Mouse (Mus musculus): ENCODE data around the gene 2510002D24Rik. TPM values are rescaled to one million over a fixed set of nuclear protein-coding genes. Genes with fewer than 3 reads are reported as not detected.

The 2510002D24Rik gene
- polyA plus RNA-seq (2017; shearing (Covaris generic)): 67.3 TPM

GRCm38 (mm10) chr16:18836468-18837208, at the start of gene 2510002D24Rik, which contains the start of gene Gm28539:
2510002D24Rik (plus strand) TSS chr16:18836578.
Gm28539 (plus strand) TSS chr16:18836584.

GRCm38 (mm10) chr16:18811468-18812384, 24.7 kb upstream of the 2510002D24Rik start, which contains the start of the genes Ufd1 and Cdc45:
Ufd1 (plus strand) TSS chr16:18811779.
Cdc45 (minus strand) TSS chr16:18811987.

GRCm38 (mm10) chr16:18876442-18877308, 40.3 kb downstream of the 2510002D24Rik start, which contains the start of the genes Mrpl40 and Hira:
Mrpl40 (minus strand) TSS chr16:18876862.
Hira (plus strand) TSS chr16:18877037.

Other genes with a start within 250 kb of the 2510002D24Rik start
- gene Tbx1, start 245.9 kb upstream of the 2510002D24Rik start, polyA plus RNA-seq (2017; shearing (Covaris generic)): not detected
- gene Gp1bb, start 214.2 kb upstream of the 2510002D24Rik start, polyA plus RNA-seq (2017; shearing (Covaris generic)): not detected
- not detected for gene Gm49601, start 210.2 kb upstream of the 2510002D24Rik start, polyA plus RNA-seq (2017; shearing (Covaris generic))
- gene Sept5, start 206.6 kb upstream of the 2510002D24Rik start, polyA plus RNA-seq (2017; shearing (Covaris generic)): 0.45 TPM
- gene Cldn5, start 59.7 kb upstream of the 2510002D24Rik start, polyA plus RNA-seq (2017; shearing (Covaris generic)): not detected
- 113 TPM for gene Ufd1, start 24.8 kb upstream of the 2510002D24Rik start, polyA plus RNA-seq (2017; shearing (Covaris generic))
- gene Cdc45, start 24.6 kb upstream of the 2510002D24Rik start, polyA plus RNA-seq (2017; shearing (Covaris generic)): 4.5 TPM
- gene Gm28539, start within 50 bp of the 2510002D24Rik start, polyA plus RNA-seq (2017; shearing (Covaris generic)): not detected
- 44.6 TPM for gene Mrpl40, start 40.3 kb downstream of the 2510002D24Rik start, polyA plus RNA-seq (2017; shearing (Covaris generic))
- gene Hira, start 40.5 kb downstream of the 2510002D24Rik start, polyA plus RNA-seq (2017; shearing (Covaris generic)): 18.1 TPM